In the genomic region with DNA sequence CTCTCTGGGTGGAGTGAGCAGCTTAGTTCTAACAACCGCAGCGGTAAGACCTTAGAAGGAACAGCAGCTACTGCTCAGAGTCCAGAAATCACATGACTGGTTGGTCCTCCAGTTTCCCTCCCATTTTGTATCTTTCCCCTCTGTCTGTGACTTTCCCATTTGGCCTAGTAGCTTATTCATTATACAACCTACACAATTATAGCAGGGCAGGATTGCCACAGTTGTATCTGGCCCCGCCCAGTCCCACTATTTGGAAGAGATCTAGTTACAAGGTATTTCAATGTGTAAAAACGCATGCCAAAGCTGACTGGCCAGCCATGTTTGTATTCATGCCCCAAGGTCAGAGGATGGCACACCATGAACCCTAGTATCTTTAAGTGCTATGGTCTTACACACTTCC, we compare ENCODE assay signal across 24 mouse cellular contexts. TPM values are rescaled to one million over a fixed set of nuclear protein-coding genes. Genes with fewer than 3 reads are reported as not detected.
A peak's percentile ranks its signal among the peaks of the same experiment; 100 is the strongest.
DNase-seq lines count a peak whose midpoint lies in the region; ATAC-seq and TF ChIP-seq lines count a peak whose summit lies in the region.
"Had no signal": no experiment of that assay in that cellular context is flagged by ENCODE, and none has a peak within 500 bp of the region (broad histone marks: within the 10 kb centered on the region; RNA-seq: fewer than 3 reads in every experiment).

No protein-coding gene starts in this region.

- WGBS in heart, embryonic 13.5 days, result 79% methylated on average over 4 of the region's 4 CpGs
- WGBS in liver, adult 2 months, result 63% methylated on average over 4 of the region's 4 CpGs
- 81% methylated on average over 4 of the region's 4 CpGs for WGBS in liver, embryonic 11.5 days
- WGBS in intestine, embryonic 16.5 days, result 71% methylated on average over 4 of the region's 4 CpGs
- WGBS in cerebellum, adult 2 months, result 82% methylated on average over 4 of the region's 4 CpGs

- no peak overlapping the region for H3K4me3 ChIP-seq in heart, embryonic 13.5 days
- no peak overlapping the region for H3K4me3 ChIP-seq in liver, adult 2 months (ENCODE audit: insufficient read depth, low read depth, low read length)
- H3K4me3 ChIP-seq in liver, embryonic 11.5 days (ENCODE audit: low read depth, low read length), result no peak overlapping the region
- no peak overlapping the region for H3K4me3 ChIP-seq in intestine, embryonic 16.5 days (ENCODE audit: low read length)
- H3K4me3 ChIP-seq in cerebellum, adult 2 months (replicated peaks; ENCODE audit: insufficient read depth, low read depth, low read length), result no peak overlapping the region
- H3K4me3 ChIP-seq: embryonic facial prominence, embryonic 12.5 days; forebrain, embryonic 10.5 days; forebrain, embryonic 15.5 days; lung, embryonic 15.5 days; midbrain, embryonic 10.5 days; midbrain, embryonic 15.5 days had no signal

- no peaks in the 10 kb centered on the region; the same call in 1 of the 2 replicates for H3K79me2 ChIP-seq in liver, adult 2 months (ENCODE audit: control insufficient read depth, insufficient read depth, low read length)

- peak overlapping the region; percentile 74 for H3K27ac ChIP-seq in heart, embryonic 13.5 days (replicated peaks)
- no peak overlapping the region for H3K27ac ChIP-seq in liver, adult 2 months (replicated peaks; ENCODE audit: insufficient read depth, low read depth, low read length)
- no peak overlapping the region for H3K27ac ChIP-seq in liver, embryonic 11.5 days (ENCODE audit: low read depth, low read length)
- H3K27ac ChIP-seq in intestine, embryonic 16.5 days (ENCODE audit: low read length), result no peak overlapping the region
- H3K27ac ChIP-seq in cerebellum, adult 2 months (ENCODE audit: insufficient read depth, low read length), result no peak overlapping the region
- H3K27ac ChIP-seq: embryonic facial prominence, embryonic 12.5 days; forebrain, embryonic 10.5 days; forebrain, embryonic 15.5 days; hindbrain, postnatal 0 days; lung, embryonic 15.5 days; midbrain, embryonic 10.5 days; midbrain, embryonic 15.5 days; stomach, postnatal 0 days had no signal

- TF ChIP-seq CTCF in liver, adult 2 months (IDR thresholded peaks at IDR 0.05; ENCODE audit: low read depth, low read length), result no peak
- TF ChIP-seq CTCF in cerebellum, adult 2 months (IDR thresholded peaks at IDR 0.05; ENCODE audit: borderline replicate concordance, insufficient read depth, low read depth, low read length), result no peak

- H3K9ac ChIP-seq in heart, embryonic 13.5 days, result no peak overlapping the region
- H3K9ac ChIP-seq in liver, adult 2 months (ENCODE audit: low read depth, low read length), result no peak overlapping the region
- no peak overlapping the region for H3K9ac ChIP-seq in liver, embryonic 11.5 days (ENCODE audit: low read depth, low read length)
- H3K9ac ChIP-seq in intestine, embryonic 16.5 days (ENCODE audit: low read depth, low read length), result no peak overlapping the region
- H3K9ac ChIP-seq: embryonic facial prominence, embryonic 12.5 days; forebrain, embryonic 15.5 days; lung, embryonic 15.5 days; midbrain, embryonic 15.5 days had no signal

- H3K4me2 ChIP-seq in heart, embryonic 13.5 days, result no peak overlapping the region
- H3K4me2 ChIP-seq in liver, embryonic 11.5 days, result no peak overlapping the region
- H3K4me2 ChIP-seq in intestine, embryonic 16.5 days (ENCODE audit: low read depth, low read length), result no peak overlapping the region
- H3K4me2 ChIP-seq: embryonic facial prominence, embryonic 12.5 days; forebrain, embryonic 15.5 days; lung, embryonic 15.5 days; midbrain, embryonic 15.5 days had no signal

- no peak for ATAC-seq in heart, embryonic 13.5 days (ENCODE audit: extremely low read depth, insufficient number of reproducible peaks, low FRiP score, low TSS enrichment)
- no peak for ATAC-seq in liver, embryonic 11.5 days (replicated peaks; ENCODE audit: low FRiP score)
- peak; percentile 14 for ATAC-seq in intestine, embryonic 16.5 days
- ATAC-seq: forebrain, embryonic 15.5 days; hindbrain, postnatal 0 days; midbrain, embryonic 15.5 days had no signal

- TF ChIP-seq POLR2A in liver, adult 2 months (IDR thresholded peaks at IDR 0.05; ENCODE audit: extremely low read depth, insufficient read depth, low read length), result no peak
- TF ChIP-seq POLR2A in cerebellum, adult 2 months (IDR thresholded peaks at IDR 0.05; ENCODE audit: borderline replicate concordance, insufficient read depth, low read length), result no peak

- H3K4me1 ChIP-seq in heart, embryonic 13.5 days, result peaks cover 70% of the 10 kb centered on the region
- peaks cover 20% of the 10 kb centered on the region for H3K4me1 ChIP-seq in liver, adult 2 months (ENCODE audit: control insufficient read depth, insufficient read depth, low read length)
- H3K4me1 ChIP-seq in liver, embryonic 11.5 days (replicated peaks; ENCODE audit: control insufficient read depth, insufficient read depth, low read length), result peaks cover 7% of the 10 kb centered on the region
- peaks cover 9% of the 10 kb centered on the region; the same call in 1 of the 2 replicates for H3K4me1 ChIP-seq in intestine, embryonic 16.5 days (ENCODE audit: control insufficient read depth, insufficient read depth, low read length)
- H3K4me1 ChIP-seq in cerebellum, adult 2 months (ENCODE audit: control insufficient read depth, insufficient read depth, low read length), result peaks cover 32% of the 10 kb centered on the region
- H3K4me1 ChIP-seq: lung, embryonic 15.5 days had no signal

- H3K9me3 ChIP-seq in heart, embryonic 13.5 days, result no peaks in the 10 kb centered on the region
- no peaks in the 10 kb centered on the region for H3K9me3 ChIP-seq in liver, embryonic 11.5 days (ENCODE audit: control insufficient read depth, low read length)
- no peaks in the 10 kb centered on the region for H3K9me3 ChIP-seq in intestine, embryonic 16.5 days (ENCODE audit: control insufficient read depth, low read length)
- H3K9me3 ChIP-seq: embryonic facial prominence, embryonic 12.5 days; forebrain, embryonic 10.5 days; forebrain, embryonic 15.5 days; G1E; lung, embryonic 15.5 days; midbrain, embryonic 10.5 days; midbrain, embryonic 15.5 days had no signal

- no peak for DNase-seq in heart, adult 18-20 months
- peak; percentile 63 for DNase-seq in liver, adult 2 months (ENCODE audit: extremely low read depth, low read depth, low spot score)
- no peak for DNase-seq in liver, embryonic 11.5 days (ENCODE audit: low spot score)
- no peak for DNase-seq in MN1 (ENCODE audit: low spot score)
- no peak for DNase-seq in cerebellum, adult 2 months
- DNase-seq: cerebellum, adult 9-10 months; embryo, embryonic 11 days; heart, postnatal 10 days; kidney, adult 8-10 months; kidney, postnatal 10 days; liver; right cerebral cortex, adult 18-20 months had no signal

- H3K36me3 ChIP-seq in heart, embryonic 13.5 days, result peaks cover 86% of the 10 kb centered on the region
- peaks cover 29% of the 10 kb centered on the region for H3K36me3 ChIP-seq in liver, adult 2 months (ENCODE audit: control insufficient read depth, insufficient read depth, low read length)
- H3K36me3 ChIP-seq in liver, embryonic 11.5 days (ENCODE audit: control insufficient read depth, insufficient read depth, low read length), result 0 out of 2 replicates have a peak, but pooled peaks cover 4% of the 10 kb centered on the region
- H3K36me3 ChIP-seq in intestine, embryonic 16.5 days (ENCODE audit: control insufficient read depth, insufficient read depth, low read length), result peaks cover 9% of the 10 kb centered on the region; the same call in 1 of the 2 replicates
- H3K36me3 ChIP-seq: embryonic facial prominence, embryonic 12.5 days; G1E; lung, embryonic 15.5 days had no signal

- no peaks in the 10 kb centered on the region for H3K27me3 ChIP-seq in heart, embryonic 13.5 days (replicated peaks)
- no peaks in the 10 kb centered on the region for H3K27me3 ChIP-seq in liver, adult 2 months (ENCODE audit: control insufficient read depth, insufficient read depth, low read length)
- peaks cover 7% of the 10 kb centered on the region for H3K27me3 ChIP-seq in liver, embryonic 11.5 days (replicated peaks; ENCODE audit: control insufficient read depth, insufficient read depth, low read length)
- H3K27me3 ChIP-seq in intestine, embryonic 16.5 days (replicated peaks; ENCODE audit: control insufficient read depth, insufficient read depth, low read length), result no peaks in the 10 kb centered on the region
- H3K27me3 ChIP-seq in cerebellum, adult 2 months (ENCODE audit: control insufficient read depth, insufficient read depth, low read length), result no peaks in the 10 kb centered on the region
- H3K27me3 ChIP-seq: forebrain, embryonic 15.5 days; midbrain, embryonic 15.5 days; Patski had no signal

RNA-seq across cellular contexts. Expression of gene Atp1b1, which starts 7.5 kb away (rescaled TPM):
- 293 and 324 TPM in 2 replicates for polyA plus RNA-seq in heart, embryonic 13.5 days (2015; fragmentation: Nextera tagmentation; extraction: Ambion mirVana)
- 100 to 1,000 TPM; 312 to 314 TPM for total RNA-seq in heart, adult 18-20 months (2021)
- 30.5 and 39.1 TPM in 2 replicates for total RNA-seq in liver, adult 2 months (2014; rRNA removed)
- polyA plus RNA-seq in liver, adult 2 months (2012; rRNA removed), result 22.4 and 26.0 TPM in 2 replicates
- 18.2 and 18.6 TPM in 2 replicates for polyA plus RNA-seq in liver, embryonic 11.5 days (2014; fragmentation: Nextera tagmentation; extraction: Ambion mirVana)
- polyA plus RNA-seq in intestine, embryonic 16.5 days (2015; fragmentation: Nextera tagmentation; extraction: Ambion mirVana), result 184 and 199 TPM in 2 replicates
- polyA plus RNA-seq in cerebellum, adult 2 months (2012; rRNA removed), result 1,554 and 1,580 TPM in 2 replicates
- polyA plus RNA-seq: G1E had no signal
